Mouse (Mus musculus) left cerebral cortex, postnatal 25 days (tissue): ENCODE data around the gene Rbpj. TPM values are rescaled to one million over a fixed set of nuclear protein-coding genes. Genes with fewer than 3 reads are reported as not detected.
"Not testable (repeated sequence)": the region's sequence is repeated elsewhere in the genome, so short reads cannot be mapped to it uniquely, and the experiment has no call there.

ENCODE experiments used
- DNase-seq, 2 experiments: peaks; one replicate each; pipeline ENCODE4 v3.0.0; 2022; ENCODE audit warnings: low spot score in 2 of 2, mixed read lengths in 1 of 2
- intact Hi-C: fragments of 180-260 bp; cut with DNase I; formaldehyde crosslinking; loops from one replicate; pipeline ENCODE4 v1.15.1; 2025
- total RNA-seq, 2 experiments: library from RNA; stranded (reverse); gene quantifications; 2 replicates each; pipeline ENCODE4 v1.2.3; 2021

The Rbpj gene
- total RNA-seq, 2 experiments from 2014 or later, result 23.8 to 26.4 TPM

- intact Hi-C loops, result no loop called here
- DNase-seq, result no peak
Observed at GRCm38 (mm10) chr5:53539860-53540633, 74.1 kb downstream of the Rbpj start.

- intact Hi-C loops, result no loop called here
- no peak for DNase-seq
Observed at GRCm38 (mm10) chr5:53542073-53542472, 76.1 kb downstream of the Rbpj start.

- no peak for DNase-seq
- intact Hi-C loops, result no loop called here
Observed at GRCm38 (mm10) chr5:53543399-53543798, 77.4 kb downstream of the Rbpj start.

- intact Hi-C loops, result no loop called here
- no peak for DNase-seq
Observed at GRCm38 (mm10) chr5:53543945-53544344, 78.0 kb downstream of the Rbpj start.

DNA sequence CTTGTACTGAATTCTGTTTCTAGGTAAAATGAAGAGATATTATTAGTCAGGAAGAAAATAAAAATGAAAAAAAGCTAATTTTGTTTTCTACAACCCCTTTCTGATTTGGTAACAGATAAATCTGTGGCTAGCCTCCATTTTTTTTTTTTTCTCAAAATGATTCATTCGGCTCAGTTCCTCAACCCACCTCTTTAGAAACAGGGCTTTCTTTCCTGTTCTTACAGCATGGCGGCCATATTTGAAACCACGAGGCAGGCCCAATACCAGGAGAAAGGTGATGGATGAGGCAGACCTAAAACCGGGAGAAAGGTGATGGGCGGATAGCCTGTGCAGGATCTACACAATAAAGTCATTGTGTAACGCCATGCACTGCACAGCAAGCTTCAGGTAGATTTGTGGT, 80.5 kb downstream of the Rbpj start:
- intact Hi-C loops, result no loop called here
- DNase-seq, result no peak

- DNase-seq, result no peak
- intact Hi-C loops, result no loop called here
Observed at GRCm38 (mm10) chr5:53546979-53547472, 81.1 kb downstream of the Rbpj start.

DNA sequence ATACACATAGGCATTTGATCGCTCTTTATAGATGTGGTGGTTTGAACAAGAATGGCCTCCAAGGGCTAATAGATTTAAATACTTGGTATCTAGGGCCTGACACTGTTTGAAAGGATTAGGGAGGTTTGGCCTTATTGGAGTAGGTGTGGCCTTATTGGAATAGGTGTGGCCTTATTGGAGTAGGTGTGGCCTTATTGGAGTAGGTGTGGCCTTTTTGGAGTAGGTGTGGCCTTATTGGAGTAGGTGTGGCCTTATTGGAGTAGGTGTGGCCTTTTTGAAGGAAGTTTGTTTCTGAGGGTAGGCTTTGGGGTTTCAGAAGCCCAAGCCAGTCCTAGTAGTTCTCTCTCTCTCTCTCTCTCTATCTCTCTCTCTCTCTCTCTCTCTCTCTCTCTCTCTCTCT, 84.4 kb downstream of the Rbpj start:
- DNase-seq, intact Hi-C loops: not testable (repeated sequence)

- intact Hi-C loops, result no loop called here
Observed at GRCm38 (mm10) chr5:53551394-53551793, 85.4 kb downstream of the Rbpj start.

GRCm38 (mm10) chr5:53551910-53552309, 86.0 kb downstream of the Rbpj start:
- DNase-seq, result no peak
- intact Hi-C loops, result no loop called here

More at GRCm38 (mm10) chr5:53551394-53551793, 85.4 kb downstream of the Rbpj start:
- DNase-seq, result no peak

DNA sequence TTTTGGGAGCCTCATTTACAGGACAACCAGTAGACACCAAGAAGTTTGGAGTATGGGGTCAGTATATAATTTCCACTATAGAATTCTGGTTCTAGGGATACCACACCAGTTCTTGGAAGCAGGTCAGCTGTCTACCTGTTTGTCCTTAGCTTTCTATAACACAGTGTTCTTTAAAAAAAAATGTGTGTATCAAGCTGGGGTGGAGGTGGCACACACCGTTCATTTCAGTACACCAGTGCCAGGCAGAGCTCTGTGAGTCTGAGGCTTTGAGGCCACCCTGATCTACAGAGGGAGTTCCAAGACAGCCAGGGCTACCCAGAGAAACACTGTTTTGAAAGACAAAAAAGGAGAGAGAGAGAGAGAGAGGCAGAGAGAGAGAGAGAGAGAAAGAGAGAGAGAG, 87.3 kb downstream of the Rbpj start:
- no peak for DNase-seq
- intact Hi-C loops, result no loop called here

DNA sequence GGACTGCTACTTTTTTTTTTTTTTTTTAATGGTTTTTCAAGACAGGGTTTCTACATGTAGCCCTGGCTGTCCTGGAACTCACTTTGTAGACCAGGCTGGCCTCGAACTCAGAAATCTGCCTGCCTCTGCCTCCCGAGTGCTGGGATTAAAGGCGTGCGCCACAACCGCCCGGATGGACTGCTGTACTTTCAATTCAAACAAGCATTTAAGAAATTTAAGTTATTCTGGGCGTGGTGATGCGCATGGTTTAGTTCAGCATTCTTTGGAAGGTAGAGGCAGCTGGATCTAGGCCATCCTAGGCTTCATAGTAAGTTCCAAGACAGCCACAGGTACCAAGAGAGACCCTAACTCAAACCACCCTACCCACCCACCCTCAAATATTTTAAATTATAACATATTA, 88.2 kb downstream of the Rbpj start:
- intact Hi-C loops, result no loop called here
- DNase-seq, result no peak

GRCm38 (mm10) chr5:53554926-53555325, 89.0 kb downstream of the Rbpj start:
- DNase-seq, result no peak
- intact Hi-C loops, result no loop called here

GRCm38 (mm10) chr5:53555474-53555873, 89.5 kb downstream of the Rbpj start:
- intact Hi-C loops, result no loop called here
- no peak for DNase-seq

DNA sequence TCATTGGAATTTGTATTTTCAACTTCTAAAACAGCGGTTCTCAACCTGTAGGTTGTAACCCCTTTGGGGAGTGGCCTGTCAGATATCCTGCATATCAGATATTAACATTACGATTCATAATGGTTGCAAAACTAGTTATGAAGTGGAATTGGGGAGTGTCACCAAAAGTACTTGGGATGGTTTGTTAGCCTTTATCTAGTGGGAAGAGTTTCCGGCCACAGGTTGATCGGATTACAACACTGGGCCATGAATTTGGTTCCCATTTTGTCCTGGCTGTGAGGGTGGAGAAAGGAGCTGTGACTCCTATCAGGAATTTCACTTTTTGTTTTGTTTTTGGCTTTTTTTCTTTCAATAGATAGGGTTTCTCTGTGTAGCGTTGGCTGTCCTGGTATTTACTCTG, 90.0 kb downstream of the Rbpj start:
- intact Hi-C loops, result no loop called here

DNA sequence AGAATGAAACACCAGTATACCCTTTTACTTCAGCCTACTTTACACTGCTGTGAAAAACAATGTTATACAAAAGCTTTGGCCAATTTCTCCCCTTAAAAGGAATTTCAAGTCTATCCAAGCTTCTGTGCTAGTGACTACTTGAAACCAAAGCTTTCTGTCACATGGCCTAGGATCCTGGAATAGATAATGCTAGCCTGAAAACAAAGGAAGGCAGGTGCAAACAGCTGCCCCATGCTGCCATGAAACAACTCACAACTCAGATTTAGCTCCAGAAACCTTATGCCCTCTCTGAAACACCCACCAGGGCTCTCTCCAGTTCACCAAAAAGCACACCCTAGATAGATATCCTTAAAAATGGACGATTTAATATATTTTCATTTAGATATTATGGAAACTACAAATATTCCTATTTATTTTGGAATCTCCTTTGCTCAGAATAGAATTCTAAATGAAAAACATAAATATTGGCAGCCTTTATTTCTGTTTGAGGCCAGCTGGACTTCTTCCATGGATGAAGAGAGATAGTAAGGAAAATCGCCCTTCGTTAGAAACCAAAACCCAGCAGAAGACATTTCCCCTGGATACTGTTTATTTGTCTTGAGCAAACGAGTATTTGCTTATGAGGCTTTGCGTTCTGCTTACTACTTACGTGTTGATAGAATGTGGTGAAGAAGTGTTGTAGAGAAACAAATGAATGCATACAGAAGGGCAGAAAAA, 91.8 kb downstream of the Rbpj start:
- DNase-seq, result no peak
- intact Hi-C loops, result no loop called here

More for the DNA sequence above, 90.0 kb downstream of the Rbpj start:
- no peak for DNase-seq

GRCm38 (mm10) chr5:53561160-53561559, 95.2 kb downstream of the Rbpj start:
- intact Hi-C loops, result no loop called here
- no peak for DNase-seq

DNA sequence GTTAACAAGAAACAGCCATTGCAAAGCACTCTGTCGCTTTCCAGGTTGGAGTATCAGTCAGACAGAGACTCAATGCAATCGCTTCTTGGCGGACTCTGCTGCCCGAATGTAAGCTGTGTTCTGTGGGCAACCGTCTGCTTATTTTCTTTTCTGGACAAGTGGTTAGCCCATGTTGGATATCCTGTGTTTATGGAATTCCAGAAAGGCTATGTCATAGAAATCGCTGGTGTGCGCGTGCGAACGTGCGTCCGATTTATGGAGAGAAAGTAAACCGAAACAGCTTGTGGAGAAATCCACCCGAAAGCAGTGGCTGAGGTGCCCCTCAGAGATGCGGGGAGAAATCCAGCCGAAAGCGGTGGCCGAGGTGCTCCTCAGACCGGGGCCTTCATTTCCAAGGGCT, 98.4 kb downstream of the Rbpj start:
- intact Hi-C loops, result no loop called here
- no peak for DNase-seq

- no peak for DNase-seq
- intact Hi-C loops, result no loop called here
Observed at GRCm38 (mm10) chr5:53565213-53565794, 99.4 kb downstream of the Rbpj start.

- DNase-seq, result no peak
- intact Hi-C loops, result no loop called here
Observed at GRCm38 (mm10) chr5:53566485-53567083, 100.6 kb downstream of the Rbpj start.

DNA sequence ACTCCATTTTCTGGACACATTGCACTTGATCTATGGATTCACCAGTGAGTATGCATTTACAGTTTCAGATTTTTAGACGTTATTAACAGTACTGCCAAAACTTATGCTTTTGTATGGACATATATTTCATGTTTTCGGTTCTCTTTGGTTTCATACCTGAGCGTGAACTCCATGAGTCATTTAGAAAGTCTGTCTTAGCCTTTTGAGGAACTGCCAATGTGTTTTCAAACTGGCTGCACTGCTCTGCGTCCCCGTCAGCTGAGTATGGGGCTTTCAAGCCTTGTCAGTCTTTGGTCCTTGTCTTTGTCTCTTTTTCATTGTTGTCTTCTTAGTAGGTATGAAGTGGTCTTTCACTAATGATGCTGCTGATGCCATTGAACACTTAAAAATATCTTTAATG, 106.5 kb downstream of the Rbpj start:
- intact Hi-C loops, result no loop called here
- no peak for DNase-seq
